Mouse (Mus musculus): ENCODE data around the gene Ppp4r2. TPM values are rescaled to one million over a fixed set of nuclear protein-coding genes. Genes with fewer than 3 reads are reported as not detected.

Ppp4r2 gene
- polyA plus RNA-seq, 1 experiment from 2014 or later, result 5.6 TPM

GRCm38 (mm10) chr6:100893073-100893472 lies 59.7 kb downstream of the Ppp4r2 start:
- no peaks in the 10 kb centered on the region for H3K27me3 ChIP-seq (ENCODE audit: insufficient read depth, low read length)
- 60% methylated on average over 5 of the region's 5 CpGs for WGBS (ENCODE audit: insufficient replicate concordance)
- H3K27ac ChIP-seq (ENCODE audit: low read depth), result no peak overlapping the region
- H3K9me3 ChIP-seq (ENCODE audit: low read length), result no peaks in the 10 kb centered on the region
- no peak overlapping the region for H3K4me2 ChIP-seq (ENCODE audit: low read depth, low read length)
- H3K36me3 ChIP-seq (replicated peaks; ENCODE audit: insufficient read depth, low read length), result no peaks in the 10 kb centered on the region
- H3K4me3 ChIP-seq (ENCODE audit: low read depth, low read length), result no peak overlapping the region
- no peak overlapping the region for H3K9ac ChIP-seq (replicated peaks)
- no peak for TF ChIP-seq CTCF (IDR thresholded peaks at IDR 0.05; ENCODE audit: low read depth)
- TF ChIP-seq EP300 (IDR thresholded peaks at IDR 0.05; ENCODE audit: low read depth), result no peak
- ATAC-seq (no peak), DNase-seq (no peak)
- H3K4me1 ChIP-seq (ENCODE audit: insufficient read depth), result no peaks in the 10 kb centered on the region

GRCm38 (mm10) chr6:100895183-100895582 lies 61.8 kb downstream of the Ppp4r2 start:
- TF ChIP-seq EP300 (IDR thresholded peaks at IDR 0.05; ENCODE audit: low read depth), result no peak
- TF ChIP-seq CTCF (IDR thresholded peaks at IDR 0.05; ENCODE audit: low read depth), result no peak
- DNase-seq, result no peak
- no peaks in the 10 kb centered on the region for H3K27me3 ChIP-seq (ENCODE audit: insufficient read depth, low read length)
- H3K9ac ChIP-seq (replicated peaks), result no peak overlapping the region
- no peak overlapping the region for H3K4me3 ChIP-seq (ENCODE audit: low read depth, low read length)
- no peaks in the 10 kb centered on the region for H3K36me3 ChIP-seq (replicated peaks; ENCODE audit: insufficient read depth, low read length)
- WGBS (ENCODE audit: insufficient replicate concordance), result 39% methylated on average over 8 of the region's 8 CpGs
- no peaks in the 10 kb centered on the region for H3K9me3 ChIP-seq (ENCODE audit: low read length)
- no peak overlapping the region for H3K27ac ChIP-seq (ENCODE audit: low read depth)
- no peak overlapping the region for H3K4me2 ChIP-seq (ENCODE audit: low read depth, low read length)
- H3K4me1 ChIP-seq (ENCODE audit: insufficient read depth), result no peaks in the 10 kb centered on the region
- ATAC-seq, result no peak

GRCm38 (mm10) chr6:100896883-100897282 lies 63.5 kb downstream of the Ppp4r2 start:
- Histone ChIP-seq H3K9ac (replicated peaks) (no peak overlapping the region), H3K36me3 (replicated peaks; ENCODE audit: insufficient read depth, low read length) (no peaks in the 10 kb centered on the region), H3K4me1 (ENCODE audit: insufficient read depth) (no peaks in the 10 kb centered on the region), H3K27ac (ENCODE audit: low read depth) (no peak overlapping the region), H3K4me3 (ENCODE audit: low read depth, low read length) (no peak overlapping the region), H3K4me2 (ENCODE audit: low read depth, low read length) (no peak overlapping the region), H3K9me3 (ENCODE audit: low read length) (no peaks in the 10 kb centered on the region), H3K27me3 (ENCODE audit: insufficient read depth, low read length) (no peaks in the 10 kb centered on the region)
- DNase-seq (no peak), ATAC-seq (no peak)
- TF ChIP-seq EP300 (IDR thresholded peaks at IDR 0.05; ENCODE audit: low read depth) (no peak), CTCF (IDR thresholded peaks at IDR 0.05; ENCODE audit: low read depth) (no peak)
- WGBS (ENCODE audit: insufficient replicate concordance), result 72% methylated on average over 5 of the region's 5 CpGs

- Histone ChIP-seq H3K4me3 (ENCODE audit: low read depth, low read length) (no peak overlapping the region), H3K9me3 (ENCODE audit: low read length) (no peaks in the 10 kb centered on the region)
- WGBS (ENCODE audit: insufficient replicate concordance), result 65% methylated on average over 5 of the region's 5 CpGs
Observed at GRCm38 (mm10) chr6:100904463-100904862, 71.0 kb downstream of the Ppp4r2 start.

GRCm38 (mm10) chr6:100910136-100910675 lies 76.8 kb downstream of the Ppp4r2 start:
- no peaks in the 10 kb centered on the region for H3K36me3 ChIP-seq (replicated peaks; ENCODE audit: insufficient read depth, low read length)
- no peak for ATAC-seq
- 89% methylated on average over 2 of the region's 2 CpGs for WGBS (ENCODE audit: insufficient replicate concordance)

More at GRCm38 (mm10) chr6:100904463-100904862, 71.0 kb downstream of the Ppp4r2 start:
- no peak for ATAC-seq
- Histone ChIP-seq H3K27ac (ENCODE audit: low read depth) (no peak overlapping the region), H3K4me1 (ENCODE audit: insufficient read depth) (no peaks in the 10 kb centered on the region), H3K4me2 (ENCODE audit: low read depth, low read length) (no peak overlapping the region), H3K9ac (replicated peaks) (no peak overlapping the region), H3K36me3 (replicated peaks; ENCODE audit: insufficient read depth, low read length) (no peaks in the 10 kb centered on the region), H3K27me3 (ENCODE audit: insufficient read depth, low read length) (no peaks in the 10 kb centered on the region)
- TF ChIP-seq CTCF (IDR thresholded peaks at IDR 0.05; ENCODE audit: low read depth) (no peak), EP300 (IDR thresholded peaks at IDR 0.05; ENCODE audit: low read depth) (no peak)
- DNase-seq, result no peak

More at GRCm38 (mm10) chr6:100910136-100910675, 76.8 kb downstream of the Ppp4r2 start:
- Histone ChIP-seq H3K27me3 (ENCODE audit: insufficient read depth, low read length) (no peaks in the 10 kb centered on the region), H3K27ac (ENCODE audit: low read depth) (no peak overlapping the region), H3K4me1 (ENCODE audit: insufficient read depth) (no peaks in the 10 kb centered on the region), H3K4me3 (ENCODE audit: low read depth, low read length) (no peak overlapping the region), H3K4me2 (ENCODE audit: low read depth, low read length) (no peak overlapping the region), H3K9ac (replicated peaks) (no peak overlapping the region), H3K9me3 (ENCODE audit: low read length) (no peaks in the 10 kb centered on the region)
- no peak for DNase-seq
- TF ChIP-seq EP300 (IDR thresholded peaks at IDR 0.05; ENCODE audit: low read depth) (no peak), CTCF (IDR thresholded peaks at IDR 0.05; ENCODE audit: low read depth) (no peak)

Other genes with a start within 250 kb of the Ppp4r2 start
- gene Shq1, start 162.5 kb upstream of the Ppp4r2 start, polyA plus RNA-seq (2015; fragmentation: Nextera tagmentation; extraction: Ambion mirVana), result 6.4 TPM in 2 replicates
- 0.01 and 0.06 TPM in 2 replicates for gene Gxylt2, start 128.9 kb upstream of the Ppp4r2 start, polyA plus RNA-seq (2015; fragmentation: Nextera tagmentation; extraction: Ambion mirVana)

Measured in liver, postnatal 0 days (tissue).